Comparison of ENCODE assay signal across 19 mouse cellular contexts in genomic region chr10:92284231-92284630, GRCm38 (mm10).
A peak's percentile ranks its signal among the peaks of the same experiment; 100 is the strongest.
DNase-seq lines count a peak whose midpoint lies in the region; ATAC-seq and TF ChIP-seq lines count a peak whose summit lies in the region.
"Had no signal": no experiment of that assay in that cellular context is flagged by ENCODE, and none has a peak within 500 bp of the region (broad histone marks: within the 10 kb centered on the region; RNA-seq: fewer than 3 reads in every experiment).

No protein-coding gene starts in this region.

- H3K4me1 ChIP-seq in midbrain, postnatal 0 days (ENCODE audit: insufficient read depth, low read length) = no peaks in the 10 kb centered on the region
- H3K4me1 ChIP-seq in midbrain, embryonic 14.5 days (ENCODE audit: control insufficient read depth, insufficient read depth, low read length) = no peaks in the 10 kb centered on the region
- H3K4me1 ChIP-seq: forebrain, embryonic 13.5 days; heart, embryonic 12.5 days had no signal

- TF ChIP-seq CTCF in midbrain, postnatal 0 days (IDR thresholded peaks at IDR 0.05) = no peak

- H3K4me2 ChIP-seq in midbrain, postnatal 0 days (ENCODE audit: low read depth, low read length, poor library complexity, severe bottlenecking) = no peak overlapping the region
- H3K4me2 ChIP-seq in midbrain, embryonic 14.5 days (ENCODE audit: low read length) = no peak overlapping the region
- H3K4me2 ChIP-seq: forebrain, embryonic 13.5 days; heart, embryonic 12.5 days; hindbrain, embryonic 15.5 days had no signal

- peak; percentile 17 for DNase-seq in embryo, embryonic 10 days (ENCODE audit: low spot score)
- no peak for DNase-seq in embryo, embryonic 10.5 days (ENCODE audit: low spot score)
- peak; percentile 46 for DNase-seq in heart, adult 11 months
- no peak for DNase-seq in heart, postnatal 14 days
- peak; percentile 27 for DNase-seq in midbrain, postnatal 0 days (ENCODE audit: low spot score)
- no peak for DNase-seq in midbrain, embryonic 14.5 days
- DNase-seq: adrenal gland, postnatal 14 days; cerebellum, adult 18-20 months; cerebellum, adult 9-11 months; forebrain, postnatal 0 days; gastrocnemius, postnatal 14 days; heart, postnatal 36 days had no signal

- no peak for ATAC-seq in midbrain, postnatal 0 days (ENCODE audit: low FRiP score)
- no peak for ATAC-seq in midbrain, embryonic 14.5 days (ENCODE audit: low FRiP score, low TSS enrichment)
- ATAC-seq: activated CD4-positive, CD25-positive, alpha-beta regulatory T cell, adult 4 months; forebrain, embryonic 13.5 days; forebrain, postnatal 0 days; intestine, embryonic 16.5 days; Patski had no signal

- 64% methylated on average over 4 of the region's 4 CpGs for WGBS in midbrain, postnatal 0 days
- WGBS in midbrain, embryonic 14.5 days = 69% methylated on average over 4 of the region's 4 CpGs

- no peak overlapping the region for H3K27ac ChIP-seq in midbrain, postnatal 0 days (ENCODE audit: low read depth, low read length)
- H3K27ac ChIP-seq in midbrain, embryonic 14.5 days (replicated peaks; ENCODE audit: low read depth, low read length) = no peak overlapping the region
- H3K27ac ChIP-seq: forebrain, embryonic 13.5 days; hindbrain, embryonic 15.5 days had no signal

- no peaks in the 10 kb centered on the region for H3K9me3 ChIP-seq in midbrain, postnatal 0 days (ENCODE audit: low read length)
- no peaks in the 10 kb centered on the region for H3K9me3 ChIP-seq in midbrain, embryonic 14.5 days (ENCODE audit: control insufficient read depth, low read length)
- H3K9me3 ChIP-seq: forebrain, embryonic 13.5 days; heart, embryonic 12.5 days; hindbrain, embryonic 15.5 days had no signal

- H3K36me3 ChIP-seq in midbrain, postnatal 0 days (ENCODE audit: insufficient read depth, low read length) = no peaks in the 10 kb centered on the region
- no peaks in the 10 kb centered on the region for H3K36me3 ChIP-seq in midbrain, embryonic 14.5 days (ENCODE audit: control insufficient read depth, insufficient read depth, low read length)
- H3K36me3 ChIP-seq: heart, embryonic 12.5 days; hindbrain, embryonic 15.5 days had no signal

- no peaks in the 10 kb centered on the region for H3K27me3 ChIP-seq in midbrain, postnatal 0 days (ENCODE audit: insufficient read depth, low read length)
- H3K27me3 ChIP-seq in midbrain, embryonic 14.5 days (ENCODE audit: control insufficient read depth, insufficient read depth, low read length) = no peaks in the 10 kb centered on the region
- H3K27me3 ChIP-seq: CH12.LX; forebrain, embryonic 13.5 days; heart, embryonic 12.5 days; hindbrain, embryonic 15.5 days had no signal

- no peak overlapping the region for H3K9ac ChIP-seq in midbrain, postnatal 0 days (replicated peaks; ENCODE audit: low read length, poor library complexity, severe bottlenecking)
- H3K9ac ChIP-seq in midbrain, embryonic 14.5 days (replicated peaks; ENCODE audit: low read length) = no peak overlapping the region
- H3K9ac ChIP-seq: forebrain, embryonic 13.5 days; forebrain, postnatal 0 days; heart, embryonic 12.5 days; hindbrain, embryonic 15.5 days had no signal

- intact Hi-C loops in heart, postnatal 14 days (cut with DNase I) = no loop called here

- no peak overlapping the region for H3K4me3 ChIP-seq in midbrain, postnatal 0 days (ENCODE audit: low read depth, low read length)
- H3K4me3 ChIP-seq in midbrain, embryonic 14.5 days (replicated peaks; ENCODE audit: low read depth, low read length) = no peak overlapping the region
- H3K4me3 ChIP-seq: forebrain, embryonic 13.5 days; heart, embryonic 12.5 days; hindbrain, embryonic 15.5 days had no signal

Comparison
In these comparisons a context has a peak if more than half of its experiments do, and no peak if none do; other contexts are left out.
1. DNase-seq: peak in embryo, embryonic 10 days (single experiment), heart, adult 11 months (single experiment) and midbrain, postnatal 0 days (single experiment); none in embryo, embryonic 10.5 days (single experiment), heart, postnatal 14 days (0 of 2) and midbrain, embryonic 14.5 days (single experiment).